Mouse (Mus musculus): ENCODE measurements around the gene Trim25.
"Not testable (repeated sequence)": the region's sequence is repeated elsewhere in the genome, so short reads cannot be mapped to it uniquely, and the experiment has no call there.

The Trim25 gene

DNA sequence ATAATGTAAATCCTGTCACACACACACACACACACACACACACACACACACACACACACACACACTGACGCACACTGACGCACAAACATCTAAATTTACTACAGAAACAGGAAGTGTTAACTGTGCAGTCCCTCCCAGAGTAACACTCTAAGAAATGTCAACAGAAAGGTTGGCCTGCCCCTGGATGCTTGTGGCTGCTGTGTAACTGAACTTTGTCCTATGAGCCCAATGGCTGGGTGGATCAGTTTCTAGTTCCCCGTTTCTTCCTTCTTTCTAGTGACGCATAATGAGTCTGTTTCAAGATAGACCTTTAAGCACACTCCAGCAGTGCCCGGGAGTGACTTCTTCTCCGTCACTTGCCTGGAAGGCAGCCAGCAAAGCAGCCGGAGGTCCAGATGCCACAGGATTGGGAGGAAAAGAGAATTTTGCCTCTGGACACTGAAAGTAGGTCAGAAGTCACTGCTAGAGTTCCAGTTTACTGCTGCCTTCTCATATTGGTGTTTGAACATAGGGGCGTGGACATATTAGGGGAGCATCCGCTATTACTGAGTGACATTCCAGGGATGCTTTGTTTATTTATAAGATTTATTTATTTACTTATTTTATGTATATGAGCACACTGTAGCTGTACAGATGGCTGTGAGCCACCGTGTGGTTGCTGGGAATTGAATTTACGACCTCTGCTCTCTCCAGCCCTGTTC lies 25.2 kb downstream of the Trim25 start:
- peak; percentile 66 for DNase-seq (ENCODE audit: low spot score)

DNA sequence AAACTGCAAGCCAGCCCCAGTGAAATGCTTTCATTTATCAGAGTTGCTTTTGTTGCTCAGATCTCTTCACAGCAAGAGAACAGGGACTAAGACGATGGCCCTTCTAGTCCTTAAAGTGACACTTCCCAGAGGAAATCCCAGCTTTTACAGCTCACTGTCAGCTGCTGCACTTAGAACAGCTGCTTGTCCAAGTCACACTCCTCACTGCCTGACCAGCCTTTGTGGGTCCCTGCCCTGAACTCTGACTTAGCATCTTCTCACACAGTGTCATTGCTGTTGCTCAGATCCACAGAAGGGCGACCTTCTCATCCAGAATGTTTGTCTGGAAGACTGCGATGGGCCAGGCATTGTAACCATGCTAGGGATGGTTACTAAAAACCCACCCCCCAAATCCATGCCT lies 26.4 kb downstream of the Trim25 start:
- DNase-seq (ENCODE audit: low spot score) = no peak

DNA sequence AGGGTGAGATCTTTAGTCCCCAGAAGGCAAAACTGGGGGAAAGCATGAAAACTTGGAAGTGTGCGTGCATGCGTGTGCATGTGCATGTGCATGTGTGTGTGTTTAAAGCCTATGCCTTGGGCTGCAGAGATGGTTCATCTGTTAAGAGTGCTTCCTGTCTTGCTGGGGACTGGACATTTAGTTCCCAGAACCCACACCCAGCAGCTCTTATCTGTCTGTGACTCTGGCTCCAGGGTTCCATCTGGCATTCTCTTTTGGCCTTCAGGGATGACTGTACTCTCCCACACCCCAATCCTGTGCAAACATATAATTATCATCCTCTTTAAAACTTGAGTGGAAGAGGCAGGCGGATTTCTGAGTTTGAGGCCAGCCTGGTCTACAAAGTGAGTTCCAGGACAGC lies 26.9 kb downstream of the Trim25 start:
- no peak for DNase-seq (ENCODE audit: low spot score)

DNA sequence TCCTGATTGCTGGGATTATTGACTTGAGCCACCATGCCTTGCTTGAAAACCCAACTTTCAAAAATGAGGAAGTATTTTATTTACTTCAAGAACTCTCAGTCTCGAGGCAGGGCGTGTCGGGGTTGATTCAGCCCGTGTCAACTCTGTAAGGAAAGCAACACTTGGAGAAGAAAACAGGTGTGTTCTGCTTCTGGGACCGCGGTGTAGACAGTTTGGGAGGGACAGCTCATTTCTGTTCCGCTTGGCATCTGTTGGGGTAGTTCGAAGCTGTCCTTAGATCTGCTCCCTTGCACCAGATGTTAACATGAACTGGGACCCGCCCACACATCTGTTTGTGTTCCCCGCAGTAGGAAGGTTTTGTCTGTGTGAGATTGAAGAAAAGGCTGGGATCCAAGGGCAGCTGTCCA lies 28.8 kb downstream of the Trim25 start:
- no peak for DNase-seq (ENCODE audit: low spot score)

DNA sequence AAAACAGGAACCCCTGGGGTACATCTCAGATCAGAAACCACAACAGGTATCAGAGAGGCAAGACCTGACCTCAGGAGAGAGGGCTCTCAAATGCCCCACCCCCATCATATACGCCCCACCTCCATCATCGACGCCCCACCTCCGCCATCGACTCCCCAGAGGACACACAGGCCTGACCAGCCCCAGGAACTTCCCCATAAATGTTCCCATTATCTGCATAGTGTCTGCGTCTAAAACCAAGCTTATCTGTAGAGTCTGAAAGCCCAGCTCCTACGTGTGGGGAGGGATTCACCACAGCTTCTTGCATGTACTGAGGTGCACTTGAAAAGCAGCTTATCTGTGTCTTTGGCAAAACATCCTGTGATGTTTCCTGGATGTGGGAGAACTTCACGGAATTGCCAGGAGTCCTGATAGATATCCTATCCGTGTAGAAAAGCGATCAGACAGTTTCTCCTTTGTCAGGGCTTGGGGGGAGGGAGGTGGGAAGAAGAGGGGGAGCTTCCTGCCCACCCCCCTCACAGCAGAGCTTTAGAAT lies 29.8 kb downstream of the Trim25 start:
- DNase-seq (ENCODE audit: low spot score) = no peak

DNA sequence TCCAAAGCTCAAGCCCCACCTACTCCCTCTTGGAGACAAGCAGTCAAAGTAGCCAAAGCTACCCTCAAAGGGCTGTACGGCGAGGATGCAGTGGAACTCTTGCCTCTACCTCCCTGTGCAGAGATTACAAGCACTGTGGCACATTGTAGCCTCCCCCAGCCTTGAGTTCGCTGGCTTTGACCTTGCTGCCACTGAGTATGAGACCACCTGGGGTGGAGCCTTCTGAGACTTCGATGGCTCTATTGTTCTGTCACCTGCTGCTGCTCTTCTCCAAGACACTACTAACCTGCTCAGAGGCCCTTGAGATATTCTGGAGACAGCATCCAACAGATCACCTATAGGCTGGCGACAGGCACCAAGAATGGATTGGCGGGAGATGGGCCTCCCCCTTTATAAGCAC lies 31.4 kb downstream of the Trim25 start:
- no peak for DNase-seq (ENCODE audit: low spot score)

DNA sequence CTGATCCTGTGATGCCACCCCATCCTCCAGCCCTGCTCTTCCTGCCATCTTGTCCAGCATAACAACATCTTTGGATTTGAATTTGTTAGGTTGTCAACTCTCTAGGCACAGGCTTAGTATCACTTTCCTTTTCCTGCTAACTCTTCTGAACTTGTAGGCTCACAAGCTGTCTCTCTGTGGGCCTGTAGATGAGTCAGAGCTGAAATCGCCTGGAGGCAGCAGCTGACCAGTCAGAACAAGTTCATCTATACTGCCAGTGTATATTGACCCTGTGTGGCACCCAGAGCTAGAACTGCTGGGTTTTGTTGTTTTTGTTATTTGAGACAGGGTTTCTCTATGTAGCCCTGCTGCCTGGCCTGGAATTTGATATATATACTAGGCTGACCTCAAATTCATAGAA lies 32.0 kb downstream of the Trim25 start:
- DNase-seq (ENCODE audit: low spot score) = no peak

DNA sequence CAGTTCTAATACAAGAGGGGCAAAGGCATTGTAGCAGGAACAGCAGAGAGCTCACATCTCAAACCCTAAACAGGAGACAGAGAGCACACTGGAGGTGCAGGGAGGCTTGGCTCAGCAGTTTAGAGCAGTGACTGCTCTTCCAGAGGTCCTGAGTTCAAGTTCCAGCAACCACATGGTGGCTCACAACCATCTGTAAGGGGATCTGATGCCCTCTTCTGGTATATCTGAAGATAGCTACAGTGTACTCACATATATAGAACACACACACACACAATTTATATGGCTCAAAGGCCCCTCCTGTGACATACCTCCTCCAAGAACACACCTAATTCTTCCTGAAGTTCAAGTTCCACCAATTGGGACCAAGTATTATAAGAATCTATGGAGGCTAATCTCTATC lies 35.4 kb downstream of the Trim25 start:
- DNase-seq (ENCODE audit: low spot score) = no peak

DNA sequence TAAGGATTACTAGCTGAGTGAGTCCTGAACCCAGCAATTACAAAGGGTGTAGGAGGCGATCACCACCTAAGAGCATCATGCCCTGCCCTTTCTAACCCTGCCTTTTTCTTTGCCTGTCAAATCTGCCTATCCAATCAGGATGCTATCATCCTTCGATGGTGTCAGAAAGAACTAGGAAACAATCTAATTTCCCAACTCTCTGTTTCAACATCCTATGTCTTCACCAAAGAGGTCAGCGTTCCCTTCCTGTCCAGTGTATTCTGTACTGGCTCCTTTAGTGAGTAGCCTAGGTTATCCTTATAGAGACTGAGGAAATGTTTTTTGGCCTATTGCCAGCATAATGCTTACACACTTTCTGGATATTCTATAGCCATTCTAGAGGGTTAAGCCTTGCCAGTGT lies 36.4 kb downstream of the Trim25 start:
- DNase-seq (ENCODE audit: low spot score) = no peak

DNA sequence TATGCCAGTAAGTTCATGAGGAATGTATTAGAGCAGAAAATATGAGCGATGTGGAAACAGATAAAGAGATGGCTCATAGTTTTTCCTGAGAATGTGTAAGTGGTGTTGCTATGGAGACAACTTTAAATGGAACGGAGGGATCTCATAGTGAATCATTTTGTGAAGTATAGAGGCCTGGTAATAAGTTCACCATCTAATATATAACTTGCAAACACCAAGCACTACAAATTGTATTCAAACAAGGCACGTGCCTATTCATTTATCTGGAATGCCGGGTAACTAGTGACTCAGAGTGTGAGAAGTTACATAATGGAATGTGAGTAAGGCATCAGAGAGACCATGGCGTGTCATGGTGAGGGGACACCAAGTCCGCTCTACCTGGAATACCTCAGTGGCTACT lies 39.3 kb downstream of the Trim25 start:
- no peak for DNase-seq (ENCODE audit: low spot score)

DNA sequence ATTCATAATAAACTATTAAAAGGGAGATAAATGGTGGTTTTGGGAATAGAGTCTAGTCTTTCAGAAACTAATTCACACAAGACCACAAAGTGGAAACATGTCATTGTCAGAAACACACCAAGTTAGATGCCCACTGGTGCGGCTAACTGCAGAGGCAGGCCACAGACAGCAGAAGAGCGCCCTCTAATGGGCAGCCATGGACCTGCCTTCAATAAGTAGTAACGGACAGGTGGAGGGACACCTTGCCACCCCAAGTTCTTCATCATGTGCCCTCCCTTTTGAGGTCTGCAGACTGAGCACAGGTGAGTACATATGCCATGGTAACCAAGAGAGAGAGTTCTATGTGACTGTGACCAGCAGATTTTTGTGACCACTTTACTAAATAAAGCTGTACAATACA lies 40.1 kb downstream of the Trim25 start:
- DNase-seq (ENCODE audit: low spot score) = peak; percentile 58

DNA sequence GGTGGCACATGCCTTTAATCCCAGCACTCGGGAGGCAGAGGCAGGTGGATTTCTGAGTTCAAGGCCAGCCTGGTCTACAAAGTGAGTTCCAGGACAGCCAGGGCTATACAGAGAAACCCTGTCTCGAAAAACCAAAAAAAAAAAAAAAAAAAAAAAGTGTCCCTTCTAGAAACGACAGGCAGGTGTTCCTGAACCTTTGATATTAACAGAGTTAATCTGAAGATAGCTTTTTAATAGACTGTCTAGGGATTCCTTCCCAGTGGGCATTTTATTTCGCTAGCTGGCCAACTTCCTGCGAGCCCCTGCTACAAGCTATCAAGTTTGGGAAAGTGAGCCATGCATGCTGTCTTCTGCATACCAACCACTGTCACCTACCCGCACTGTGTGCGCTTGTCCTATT lies 41.9 kb downstream of the Trim25 start:
- not testable (repeated sequence) for DNase-seq (ENCODE audit: low spot score)

DNA sequence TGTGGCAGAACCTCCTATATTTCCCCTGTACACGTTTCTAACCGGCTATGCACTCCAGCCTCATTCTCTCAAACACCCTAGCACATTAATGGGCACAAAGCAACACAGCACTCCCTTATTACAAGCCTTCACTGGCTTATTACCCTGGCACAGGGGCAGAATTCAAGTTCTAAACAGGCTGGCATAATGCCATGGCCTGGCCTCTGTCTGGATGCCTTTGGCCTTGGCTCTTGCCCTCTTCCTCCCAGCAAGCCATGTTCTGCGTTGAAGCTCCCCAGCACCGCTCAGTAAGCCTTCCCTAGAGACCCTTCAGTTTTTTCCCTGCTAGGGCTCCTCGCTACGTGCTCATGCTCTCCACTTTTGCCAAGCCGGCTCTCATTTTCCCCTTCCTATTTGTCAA lies 43.9 kb downstream of the Trim25 start:
- no peak for DNase-seq (ENCODE audit: low spot score)

DNA sequence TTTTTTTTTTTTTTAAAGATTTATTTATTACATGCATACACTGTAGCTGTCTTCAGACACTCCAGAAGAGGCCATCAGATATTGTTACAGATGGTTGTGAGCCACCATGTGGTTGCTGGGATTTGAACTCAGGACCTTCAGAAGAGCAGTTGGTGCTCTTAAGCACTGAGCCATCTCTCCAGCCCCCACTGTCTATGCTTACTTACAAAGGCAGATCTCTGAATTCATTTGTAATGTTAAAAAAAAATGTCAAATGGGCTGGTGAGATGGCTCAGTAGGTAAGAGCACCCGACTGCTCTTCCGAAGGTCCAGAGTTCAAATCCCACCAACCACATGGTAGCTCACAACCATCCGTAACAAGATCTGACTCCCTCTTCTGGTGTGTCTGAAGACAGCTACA lies 46.3 kb downstream of the Trim25 start:
- DNase-seq (ENCODE audit: low spot score) = not testable (repeated sequence)

DNA sequence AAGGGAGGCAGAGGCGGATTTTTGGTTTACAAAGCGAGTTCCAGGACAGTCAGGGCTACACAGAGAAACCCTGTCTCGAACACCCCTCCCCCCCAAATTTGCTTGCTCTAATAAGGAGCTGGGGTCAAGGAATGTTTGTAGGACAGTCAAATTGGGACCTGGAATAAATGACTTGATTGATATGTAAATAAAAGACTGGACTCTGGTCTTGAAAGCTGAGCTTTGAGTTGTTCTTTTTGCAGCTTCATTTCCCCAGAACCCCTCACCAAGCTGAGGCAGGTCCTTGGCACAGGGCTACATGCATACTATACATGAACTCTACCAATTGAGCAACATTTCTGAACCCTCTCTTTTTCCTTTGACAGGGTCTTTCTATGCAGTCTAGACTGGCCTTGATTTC lies 46.8 kb downstream of the Trim25 start:
- no peak for DNase-seq (ENCODE audit: low spot score)

DNA sequence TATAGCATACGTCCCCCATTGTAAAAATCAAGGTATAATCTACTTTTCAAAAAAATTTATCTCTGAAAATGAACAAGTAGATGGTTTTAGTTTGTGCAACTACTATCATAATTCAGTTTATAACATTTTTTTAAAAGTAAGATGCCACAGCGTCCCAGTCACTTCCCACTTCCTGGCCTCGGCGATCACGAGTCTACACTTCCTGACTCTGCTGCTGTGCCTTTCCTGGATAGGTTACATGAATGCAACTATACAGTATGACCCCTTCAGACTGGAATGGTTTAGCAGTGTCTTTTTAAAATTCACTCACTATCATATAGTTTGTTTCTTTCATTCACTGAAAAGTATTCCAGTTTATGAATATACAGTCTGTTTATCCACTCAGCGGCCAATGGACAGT lies 52.6 kb downstream of the Trim25 start:
- no peak for DNase-seq (ENCODE audit: low spot score)

DNA sequence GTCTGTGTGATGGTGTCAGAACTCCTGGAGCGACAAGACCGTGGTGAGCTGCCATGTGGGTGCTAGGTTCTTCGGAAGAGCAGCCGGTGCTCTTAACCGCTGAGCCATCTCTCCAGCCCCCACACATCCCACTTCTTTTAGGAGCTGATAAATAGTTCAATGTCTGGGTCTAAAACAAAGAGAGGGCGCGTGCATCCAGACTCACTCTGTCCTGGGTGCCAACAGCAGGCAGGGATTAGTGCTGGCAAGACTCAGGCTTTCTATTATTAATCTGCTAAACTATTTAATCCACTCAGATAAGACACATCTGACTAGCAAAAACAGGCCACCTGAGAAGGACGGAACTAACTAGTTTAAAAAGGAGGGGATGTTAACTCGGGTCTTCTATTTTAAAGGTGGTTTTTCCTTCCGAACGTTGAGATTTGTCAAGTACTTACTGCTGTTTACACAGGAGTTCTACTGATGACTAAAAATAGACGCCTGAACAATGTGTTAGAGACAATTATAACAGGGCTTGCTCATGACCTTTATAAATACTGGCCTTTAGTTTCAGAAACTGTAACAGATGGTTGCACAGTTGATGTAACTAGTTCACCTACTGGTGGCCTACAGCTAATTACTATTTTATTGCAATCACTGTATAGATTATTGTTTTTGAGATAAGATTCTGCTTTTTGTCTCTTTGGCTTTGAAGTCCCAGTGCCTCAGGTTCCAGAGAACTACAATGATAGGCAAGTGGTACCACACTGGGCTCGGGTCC lies 56.9 kb downstream of the Trim25 start:
- DNase-seq (ENCODE audit: low spot score) = no peak

DNA sequence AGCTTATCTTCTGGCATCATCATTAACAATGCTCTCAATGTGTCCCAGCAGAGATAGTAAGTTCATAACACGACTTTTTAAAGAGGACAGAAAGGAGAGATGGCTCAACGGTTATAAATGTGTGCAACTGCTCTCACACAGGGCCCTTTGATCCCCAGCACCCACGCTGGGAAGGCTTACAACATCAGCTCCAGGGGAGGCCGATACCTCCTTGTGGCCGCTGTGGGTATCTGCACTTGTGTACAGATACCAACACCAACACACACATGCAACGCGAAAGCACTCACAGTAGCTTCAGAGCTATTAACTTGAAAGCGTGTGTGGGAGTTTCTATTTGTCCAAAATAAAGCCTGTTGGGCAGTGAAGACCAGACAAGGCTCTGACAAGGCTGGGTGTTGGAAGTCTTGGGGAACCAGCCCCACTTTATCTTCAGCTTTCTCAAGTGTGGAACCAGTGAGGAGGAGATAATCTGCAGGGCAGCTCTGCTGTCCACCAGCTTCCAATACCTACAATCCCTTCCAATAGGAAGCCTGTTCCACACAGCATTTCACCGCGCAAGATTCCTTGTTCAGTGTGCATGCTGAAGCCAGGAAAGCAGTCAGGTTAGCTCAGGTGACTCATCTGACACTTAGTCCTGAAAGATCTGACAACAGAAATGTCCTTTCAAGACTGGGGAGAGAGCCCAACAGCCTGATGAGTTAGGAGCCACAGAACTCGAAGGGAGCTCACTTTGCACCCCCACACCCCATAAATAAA lies 59.5 kb downstream of the Trim25 start:
- DNase-seq (ENCODE audit: low spot score) = no peak

DNA sequence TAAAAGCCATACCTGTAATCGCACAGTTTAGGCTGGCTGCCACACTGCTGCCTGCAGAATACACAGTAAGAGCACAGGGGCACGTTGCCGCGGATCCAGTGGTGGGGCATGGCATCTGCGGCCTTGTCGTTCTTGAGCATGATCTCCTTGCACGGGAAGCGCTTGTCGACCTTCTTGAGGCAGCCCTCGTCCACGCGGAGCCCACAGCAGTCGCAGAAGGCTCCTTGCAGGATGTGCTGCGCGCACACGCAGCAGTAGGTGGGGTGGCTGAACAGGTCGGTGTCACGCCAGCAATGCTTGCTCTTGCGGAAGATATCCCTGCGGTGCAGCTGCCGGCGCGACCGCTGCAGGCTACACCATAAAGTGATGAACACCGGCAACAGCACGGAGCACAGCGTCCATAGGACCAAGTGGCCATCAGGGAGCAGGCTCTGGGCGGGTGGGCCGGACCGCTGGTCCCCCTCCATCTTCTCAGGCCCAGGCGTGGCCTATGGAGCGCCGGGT lies 60.8 kb downstream of the Trim25 start:
- no peak for DNase-seq (ENCODE audit: low spot score)

DNA sequence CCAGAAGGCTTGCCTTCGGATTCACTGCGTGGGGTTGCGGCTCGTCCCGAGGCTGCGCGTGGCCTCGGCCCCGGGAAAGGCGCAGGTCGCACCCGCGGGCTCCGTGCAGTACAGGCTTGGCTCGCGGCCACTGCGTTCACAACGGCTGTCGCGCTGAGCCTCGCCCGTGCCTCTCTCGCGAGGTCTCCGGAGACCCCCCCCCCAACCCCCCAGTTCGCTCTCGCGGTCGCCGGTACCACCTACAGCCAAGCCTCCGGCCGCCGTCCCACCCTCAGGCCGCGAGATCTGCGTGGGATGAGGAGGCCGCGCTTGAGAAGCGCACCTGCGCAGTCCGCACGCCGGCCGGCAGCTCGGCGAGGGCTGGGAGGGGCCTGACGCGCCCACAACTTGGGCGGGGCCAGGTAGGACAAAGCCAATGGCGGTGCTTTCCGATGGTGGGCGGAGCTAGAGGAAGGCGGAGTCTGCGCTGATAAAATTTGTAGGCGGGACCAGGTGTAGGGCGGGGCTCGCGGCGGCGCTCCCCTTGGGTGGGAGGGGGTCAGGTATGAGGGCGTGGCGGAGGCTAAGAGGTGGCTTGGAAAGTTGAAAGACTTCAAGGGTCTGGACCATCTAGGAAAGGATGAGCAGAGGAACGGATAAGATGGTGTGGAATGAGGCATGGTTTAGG lies 61.4 kb downstream of the Trim25 start:
- DNase-seq (ENCODE audit: low spot score) = peak; percentile 87

DNA sequence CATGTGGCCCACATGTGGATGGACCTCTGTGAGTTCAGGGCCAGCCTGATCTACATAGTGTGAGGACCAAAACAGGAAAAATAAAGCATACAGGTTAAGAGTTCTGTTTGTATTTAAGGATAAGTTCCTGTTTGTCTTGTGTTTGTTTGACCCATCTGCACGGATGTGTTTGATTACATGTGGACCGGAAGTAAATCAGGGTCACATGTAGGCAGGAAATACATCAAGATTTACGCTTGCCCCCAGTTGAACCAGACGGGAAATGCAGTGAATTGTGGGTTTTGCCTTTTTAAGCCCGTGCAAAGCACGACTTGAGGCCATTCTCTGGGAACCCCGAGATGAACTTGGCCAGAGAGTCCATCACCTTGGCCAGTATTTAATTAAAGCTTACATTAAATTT lies 62.2 kb downstream of the Trim25 start:
- no peak for DNase-seq (ENCODE audit: low spot score)

DNA sequence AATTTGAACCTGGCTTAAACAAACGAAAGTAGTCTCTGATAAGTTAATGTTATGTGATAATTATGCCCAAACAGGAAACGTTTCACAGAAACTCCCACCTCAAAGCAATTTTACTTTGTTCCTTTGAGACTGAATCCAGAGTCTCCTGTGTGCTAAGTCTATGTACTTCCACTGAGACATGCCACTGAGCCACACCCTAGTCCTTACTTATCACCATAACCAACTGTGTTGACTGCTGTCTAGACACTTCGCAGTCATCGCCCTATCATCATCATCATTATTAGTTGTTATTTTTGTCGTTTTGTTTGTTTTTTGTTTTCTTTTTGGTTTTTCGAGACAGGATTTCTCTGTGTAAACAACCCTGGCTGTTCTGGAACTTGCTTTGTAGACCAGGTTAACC lies 65.1 kb downstream of the Trim25 start:
- no peak for DNase-seq (ENCODE audit: low spot score)
